Mouse (Mus musculus) lung, adult 2 months (tissue): ENCODE measurements around the gene H2al1a.
"Not testable (repeated sequence)": the region's sequence is repeated elsewhere in the genome, so short reads cannot be mapped to it uniquely, and the experiment has no call there.

Experiments
- CTCF ChIP-seq: fragments of 200-500 bp; IDR thresholded peaks from 2 replicates; pipeline ENCODE4 v1.5.1; 2011; ENCODE audit warnings: mild to moderate bottlenecking, low read length, control low read depth; ENCODE audit not compliant: insufficient read depth
- POLR2A ChIP-seq: fragments of 200-500 bp; IDR thresholded peaks from 2 replicates; pipeline ENCODE4 v1.6.1; 2011; ENCODE audit warnings: low read depth, mild to moderate bottlenecking, control low read depth, low read length, borderline replicate concordance; ENCODE audit errors: extremely low read depth

DNA sequence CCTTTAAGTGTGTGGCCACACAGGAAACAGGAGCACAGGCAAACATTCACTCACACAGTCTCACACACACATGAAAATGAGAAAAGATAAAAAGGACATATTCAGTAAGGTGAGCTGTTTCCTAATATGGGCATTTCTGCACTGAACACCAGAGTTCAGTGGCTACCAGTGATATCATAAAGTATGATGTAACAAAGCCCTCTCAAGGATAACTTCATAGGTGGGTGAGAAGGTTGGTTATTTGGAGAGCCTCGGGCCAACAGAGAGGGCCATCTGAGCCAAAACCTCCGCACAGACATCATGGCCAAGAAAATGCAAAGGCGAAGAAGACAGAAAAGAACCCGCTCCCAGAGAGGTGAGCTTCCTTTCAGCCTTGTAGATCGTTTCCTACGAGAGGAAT lies 15.8 kb downstream of the H2al1a start, which contains the start of gene H2al1f:
- TF ChIP-seq CTCF, POLR2A: not testable (repeated sequence)
